Mouse (Mus musculus) lung, postnatal 14 days (tissue): ENCODE results near the gene Raver2.
A peak's percentile ranks its signal among the peaks of the same experiment; 100 is the strongest.
"Not testable (repeated sequence)": the region's sequence is repeated elsewhere in the genome, so short reads cannot be mapped to it uniquely, and the experiment has no call there.

Source experiments
- DNase-seq: peaks from one replicate; pipeline ENCODE4 v3.0.0; 2021

Gene Raver2

GRCm38 (mm10) chr4:101068786-101069153 is at the start of gene Raver2:
TSS of gene Raver2 (plus strand) at chr4:101068983.
- peak; percentile 71 for DNase-seq

DNA sequence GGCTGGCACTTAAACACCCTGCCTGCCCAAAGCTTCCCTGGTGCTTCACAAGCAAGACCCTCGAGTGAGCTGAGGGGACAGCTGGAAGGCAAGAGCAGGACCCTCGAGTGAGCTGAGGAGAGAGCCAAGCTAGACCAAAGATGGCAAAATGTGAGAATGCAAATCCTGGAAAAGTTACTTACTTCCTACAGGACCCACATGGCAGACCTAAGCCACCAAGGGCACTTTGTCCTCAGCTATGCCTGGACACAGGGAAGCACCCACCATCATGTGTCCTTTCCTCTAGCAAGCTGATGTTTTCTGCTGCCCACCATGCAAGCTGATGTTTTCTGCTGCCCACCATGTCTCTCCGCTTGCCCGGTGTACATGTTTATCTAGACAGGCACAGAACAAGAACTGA is 48.2 kb upstream of the Raver2 start, which contains the start of gene Gm10577:
Gene Gm10577 (minus strand): TSS at position 101 of the 400 bp plus-strand sequence.
- DNase-seq: no peak

GRCm38 (mm10) chr4:101026566-101026965 is 42.2 kb upstream of the Raver2 start:
- no peak for DNase-seq

- DNase-seq: no peak
Measured at GRCm38 (mm10) chr4:101026995-101027394, 41.8 kb upstream of the Raver2 start.

DNA sequence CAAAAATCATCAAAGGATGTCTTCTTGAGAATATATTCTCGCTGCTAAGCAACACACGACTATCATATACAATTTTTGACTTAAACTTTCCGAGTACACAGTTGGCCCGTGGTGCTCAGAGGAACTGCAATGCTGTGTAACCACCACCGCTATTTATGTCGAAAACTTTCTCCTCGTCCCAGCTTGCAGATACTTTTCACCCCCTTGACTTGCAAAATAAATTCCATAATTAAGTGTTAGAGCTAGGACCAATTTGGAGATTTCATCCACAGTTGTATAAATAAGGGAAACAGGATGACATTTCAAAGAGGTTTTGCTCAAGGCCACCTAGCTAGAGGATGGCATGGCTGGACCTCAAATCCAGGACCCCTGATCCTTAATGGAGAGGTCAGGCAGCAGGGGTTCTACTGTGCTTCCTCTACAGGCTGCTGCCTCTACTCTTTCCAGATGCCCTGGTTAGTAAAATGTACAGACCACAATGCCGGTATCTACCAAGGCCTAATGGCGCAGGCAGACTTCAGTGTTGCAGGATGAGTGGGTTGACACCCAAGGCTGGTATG is 40.9 kb upstream of the Raver2 start:
- DNase-seq: no peak

DNA sequence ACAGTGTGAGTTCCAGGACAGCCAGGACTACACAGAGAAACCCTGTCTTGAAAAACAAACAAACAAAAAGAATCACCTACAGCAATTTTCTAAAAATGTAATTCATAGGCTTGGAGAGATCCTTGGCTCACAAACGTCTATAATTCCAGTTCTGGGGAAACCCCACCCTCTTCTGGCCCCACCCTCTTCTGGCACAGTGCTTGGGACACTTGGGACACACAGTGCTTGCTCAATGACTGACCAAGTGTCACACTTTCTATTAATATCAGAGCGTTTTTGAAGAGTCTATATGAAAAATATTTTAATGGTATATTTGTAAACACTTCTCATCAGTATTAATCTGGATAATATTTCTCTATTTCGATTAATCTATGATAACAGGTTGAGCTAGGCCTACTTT is 35.7 kb upstream of the Raver2 start:
- no peak for DNase-seq

GRCm38 (mm10) chr4:101035131-101035530 is 33.7 kb upstream of the Raver2 start:
- DNase-seq: no peak

GRCm38 (mm10) chr4:101037156-101037555 is 31.6 kb upstream of the Raver2 start:
- no peak for DNase-seq

- DNase-seq: peak; percentile 53
Measured at GRCm38 (mm10) chr4:101043691-101044090, 25.1 kb upstream of the Raver2 start.

DNA sequence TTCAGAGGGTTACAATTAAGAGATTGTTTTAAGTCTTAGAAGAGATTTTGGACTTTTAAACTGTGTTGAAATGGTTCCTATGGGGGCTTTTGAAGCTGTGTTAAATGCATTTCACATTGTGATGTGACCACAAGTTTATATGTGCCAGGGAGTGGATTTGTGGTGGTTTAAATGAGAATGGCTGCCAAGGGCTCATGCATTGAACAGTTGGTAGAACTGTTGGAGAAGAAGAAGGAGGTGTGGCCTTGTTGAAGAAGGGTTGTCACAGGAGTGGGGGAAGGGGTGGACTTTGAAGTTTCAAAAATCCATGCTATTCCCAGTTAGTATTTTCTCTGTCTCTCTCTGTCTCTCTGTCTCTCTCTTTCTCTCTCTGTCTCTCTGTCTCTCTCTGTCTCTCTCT is 24.6 kb upstream of the Raver2 start:
- DNase-seq: no peak

- DNase-seq: peak; percentile 45
Measured at GRCm38 (mm10) chr4:101046576-101046975, 22.2 kb upstream of the Raver2 start.

GRCm38 (mm10) chr4:101062146-101062545 is 6.6 kb upstream of the Raver2 start:
- DNase-seq: peak; percentile 46

DNA sequence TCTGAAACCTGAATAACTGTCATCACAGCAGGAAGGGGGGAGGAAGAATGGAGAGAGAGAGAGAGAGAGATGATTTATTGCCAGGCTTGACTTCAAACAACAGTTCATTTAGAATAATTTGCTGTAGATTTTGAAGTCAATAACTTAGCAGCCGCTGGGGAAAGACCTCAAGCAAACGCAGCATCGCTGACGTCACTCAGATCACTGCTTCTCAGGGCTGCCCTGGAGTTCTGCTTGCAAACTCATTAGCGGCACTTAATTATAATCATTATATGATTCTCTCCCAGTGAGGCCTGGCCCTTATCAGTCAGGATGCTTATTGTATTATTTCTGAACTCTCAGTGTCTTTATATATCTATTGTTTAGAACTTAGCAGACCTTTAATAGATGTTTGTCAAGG is 2.4 kb upstream of the Raver2 start:
- no peak for DNase-seq

GRCm38 (mm10) chr4:101069154-101069971 is 580 bp downstream of the Raver2 start:
- peak; percentile 34 for DNase-seq

DNA sequence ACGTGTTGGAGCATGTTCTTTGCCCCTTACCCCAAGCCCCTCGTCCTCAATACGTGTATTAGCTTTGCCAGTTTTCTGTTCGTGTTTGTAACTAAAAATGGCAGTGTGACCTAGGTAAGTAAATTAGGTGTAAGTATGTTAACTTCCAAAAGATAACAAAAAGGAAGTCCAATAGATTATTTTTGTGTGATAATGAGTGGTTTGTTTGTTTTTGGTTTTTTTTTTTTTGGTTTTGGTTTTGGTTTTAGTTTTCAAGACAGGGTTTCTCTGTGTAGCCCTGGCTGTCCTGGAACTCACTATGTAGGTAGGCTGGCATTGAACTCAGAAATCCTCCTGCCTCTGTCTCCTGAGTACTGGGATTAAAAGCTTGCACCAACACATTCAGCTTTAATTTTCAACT is 2.8 kb downstream of the Raver2 start:
- no peak for DNase-seq

- DNase-seq: no peak
Measured at GRCm38 (mm10) chr4:101076425-101076824, 7.6 kb downstream of the Raver2 start.

- no peak for DNase-seq
Measured at GRCm38 (mm10) chr4:101080016-101080415, 11.2 kb downstream of the Raver2 start.

DNA sequence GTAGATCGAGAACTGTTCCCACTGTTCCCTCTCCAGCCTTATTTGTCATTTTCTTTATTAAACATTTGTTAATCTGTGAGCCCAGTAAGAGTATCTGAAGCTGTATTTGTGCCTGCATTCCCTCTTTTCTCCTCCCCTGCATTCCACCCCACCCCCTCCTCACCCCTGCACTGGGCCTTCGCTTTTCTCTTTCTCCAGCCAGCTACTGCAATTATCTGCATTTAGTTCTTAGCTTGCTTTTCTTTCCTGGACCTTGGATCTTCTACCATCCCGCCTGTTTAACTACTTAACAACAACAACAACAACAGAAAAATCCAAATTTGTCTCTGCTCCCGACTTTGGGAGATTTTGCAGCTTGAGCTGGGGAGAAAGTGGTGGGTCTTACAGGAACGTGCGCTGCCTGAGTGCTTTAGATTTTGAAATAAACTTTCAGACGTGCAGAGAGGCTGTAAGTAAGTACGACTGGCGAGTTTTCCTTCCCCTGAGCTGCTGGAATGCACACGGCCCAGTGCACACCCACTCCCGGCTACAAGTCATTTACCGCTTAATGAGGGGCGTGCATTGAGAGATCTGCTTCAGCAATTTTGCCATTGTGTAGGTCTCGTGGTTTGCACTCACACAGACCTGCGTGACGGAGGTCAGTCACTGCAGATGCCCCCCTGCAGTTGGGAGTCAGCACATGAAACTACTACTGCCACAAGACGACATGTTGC is 13.5 kb downstream of the Raver2 start:
- no peak for DNase-seq

DNA sequence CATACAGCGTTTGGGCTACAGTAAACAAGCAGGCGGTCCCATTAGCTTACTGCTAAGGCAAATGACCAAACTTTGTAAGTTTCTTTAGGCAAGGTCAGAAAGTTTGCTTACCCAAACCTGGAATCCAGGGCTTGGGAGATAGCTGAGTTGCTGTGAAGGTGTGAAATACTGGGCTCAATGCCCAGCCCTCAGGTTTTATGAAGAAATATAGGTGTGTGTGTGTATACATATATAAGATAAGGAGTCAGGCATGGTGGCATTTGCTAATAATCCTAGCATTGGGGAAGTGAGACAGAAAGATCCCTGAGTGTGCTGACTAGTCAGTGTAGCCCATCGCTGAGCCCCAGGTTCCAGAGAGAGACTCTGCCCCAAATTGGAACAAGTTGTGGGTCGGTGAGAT is 16.1 kb downstream of the Raver2 start:
- no peak for DNase-seq

- DNase-seq: no peak
Measured at GRCm38 (mm10) chr4:101086040-101086439, 17.3 kb downstream of the Raver2 start.

DNA sequence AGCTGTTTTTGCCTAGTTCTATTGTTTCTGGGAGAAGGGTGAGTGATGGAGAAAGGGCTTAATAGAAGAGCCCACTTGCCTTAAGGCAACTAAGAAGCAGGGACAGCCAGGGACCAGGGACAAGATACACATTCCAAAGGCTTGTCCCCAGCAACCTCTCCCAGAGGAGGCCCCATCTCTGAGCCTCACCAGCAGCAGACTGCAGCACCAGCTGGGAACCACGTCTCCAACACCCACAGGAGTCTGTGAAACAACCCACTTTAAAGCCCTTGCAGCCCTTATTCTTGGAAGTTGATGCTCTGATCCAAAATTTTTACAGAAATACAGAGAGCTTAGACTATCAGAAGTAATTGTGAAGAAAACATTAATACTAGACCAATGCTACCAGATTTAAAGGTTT is 18.9 kb downstream of the Raver2 start:
- DNase-seq: no peak

GRCm38 (mm10) chr4:101090630-101091029 is 21.8 kb downstream of the Raver2 start:
- not testable (repeated sequence) for DNase-seq

GRCm38 (mm10) chr4:101093292-101093691 is 24.5 kb downstream of the Raver2 start:
- no peak for DNase-seq

GRCm38 (mm10) chr4:101107122-101107521 is 38.3 kb downstream of the Raver2 start:
- no peak for DNase-seq
